Mouse (Mus musculus) cerebellum, adult 9-10 months (tissue): Measurements from ENCODE around the gene Fnbp1.

Experiments
- DNase-seq: peaks from one replicate; pipeline ENCODE4 v3.0.0; 2022

Gene Fnbp1

DNA sequence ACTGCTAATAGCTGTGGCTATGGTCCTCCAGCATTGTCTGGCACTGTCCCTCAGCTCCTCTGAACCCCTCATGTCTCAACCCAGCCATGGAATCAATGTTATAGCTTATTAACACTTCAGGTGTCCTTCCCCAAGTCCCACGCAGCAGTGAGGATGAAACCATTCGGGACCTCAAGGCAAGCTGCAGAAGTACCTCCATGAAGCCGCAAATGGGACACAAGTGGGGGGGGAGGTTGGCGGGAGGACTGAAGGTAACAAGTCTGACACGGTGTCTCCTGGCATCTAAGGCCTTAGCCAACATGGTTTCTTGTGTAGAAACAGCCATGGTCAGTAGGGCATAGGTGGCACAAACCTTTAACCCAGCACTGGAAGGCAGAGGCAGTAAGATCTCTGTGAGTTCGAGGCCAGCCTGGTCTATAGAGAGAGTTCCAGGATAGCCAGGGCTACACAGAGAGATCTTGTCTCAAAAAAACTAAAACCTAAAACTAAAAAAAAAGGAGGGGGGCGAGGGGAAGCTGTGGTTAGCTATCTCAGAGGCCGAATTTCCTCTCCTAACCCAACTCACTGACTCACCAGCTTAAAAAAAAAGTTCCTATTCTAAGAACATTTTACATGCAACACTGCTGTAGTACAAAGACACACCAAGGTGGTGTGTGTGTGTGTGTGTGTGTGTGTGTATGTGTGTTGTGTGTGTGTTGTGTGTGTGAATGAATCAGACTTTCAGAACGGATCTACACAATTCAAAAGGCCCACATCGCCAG is 79.8 kb downstream of the Fnbp1 start:
- DNase-seq, result no peak

GRCm38 (mm10) chr2:31060787-31061730 is 80.7 kb downstream of the Fnbp1 start:
- peak; percentile 96 for DNase-seq

- no peak for DNase-seq
Measured at GRCm38 (mm10) chr2:31060271-31060670, 81.5 kb downstream of the Fnbp1 start.

DNA sequence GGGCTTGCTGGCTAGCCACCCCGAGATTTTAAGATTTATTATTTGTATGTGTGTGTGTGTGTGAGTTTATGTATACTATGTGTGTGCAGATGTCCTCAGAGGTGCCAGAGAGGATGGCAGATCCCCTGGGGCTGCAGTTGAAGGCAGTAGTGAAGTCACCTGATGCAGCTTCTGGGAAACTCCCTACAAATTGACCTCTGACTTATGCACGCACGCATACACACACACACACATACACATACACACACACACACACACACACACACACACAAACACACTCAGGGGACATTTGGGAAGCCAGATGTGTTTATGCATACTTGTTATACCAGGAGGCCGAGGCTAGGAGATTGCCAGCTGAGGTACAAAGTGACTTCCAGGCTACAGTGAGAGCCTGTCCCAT is 83.4 kb downstream of the Fnbp1 start:
- DNase-seq, result no peak

DNA sequence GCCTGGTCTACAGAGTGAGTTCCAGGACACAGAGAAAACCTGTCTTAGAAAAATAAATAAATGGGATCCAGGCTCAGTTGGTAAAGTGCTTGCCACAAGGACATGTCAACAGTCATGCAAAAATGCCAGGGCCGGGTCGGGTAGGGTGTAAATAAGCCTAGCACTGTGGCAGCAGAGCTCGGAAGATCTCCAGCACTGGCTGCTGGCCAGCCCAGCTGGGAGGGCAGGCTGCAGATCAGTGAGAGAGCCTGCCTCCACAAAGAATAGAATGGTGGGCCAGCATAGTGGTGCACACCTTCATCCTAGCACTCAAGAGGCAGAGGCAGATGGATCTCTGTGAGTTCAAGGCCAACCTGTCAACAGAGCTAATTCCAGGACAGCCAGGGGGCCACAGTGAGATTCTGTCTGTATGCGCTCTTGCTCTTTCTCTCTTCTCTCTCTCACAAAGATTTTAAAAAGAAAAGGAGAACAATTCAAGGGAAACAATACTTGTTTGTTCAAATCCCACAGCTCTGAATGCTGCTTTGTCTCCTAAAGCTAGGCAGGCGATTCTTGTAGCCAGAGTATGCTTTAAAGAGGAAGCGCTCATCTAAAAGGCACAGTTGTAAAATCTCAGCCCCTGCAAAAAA is 84.1 kb downstream of the Fnbp1 start:
- DNase-seq, result peak; percentile 81

DNA sequence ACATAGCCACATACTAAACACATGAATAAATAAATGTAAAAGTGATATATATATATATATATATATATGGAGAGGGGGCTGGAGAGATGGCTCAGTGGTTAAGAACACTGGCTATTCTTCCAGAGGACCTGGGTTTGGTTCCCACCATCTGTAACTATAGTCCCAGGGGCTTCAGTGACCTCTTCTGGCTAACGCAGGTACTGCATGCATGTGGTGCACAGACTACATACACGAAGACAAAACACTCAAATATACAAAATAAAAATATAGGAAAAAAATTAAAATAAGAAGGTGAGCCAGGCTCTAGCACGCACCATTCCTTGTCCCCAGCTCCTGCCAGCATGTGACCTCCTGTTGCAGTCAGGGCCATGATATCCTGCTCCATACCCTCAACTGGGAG is 85.7 kb downstream of the Fnbp1 start:
- DNase-seq, result no peak

GRCm38 (mm10) chr2:31053851-31054340 is 87.9 kb downstream of the Fnbp1 start:
- DNase-seq, result no peak

GRCm38 (mm10) chr2:31053426-31053825 is 88.4 kb downstream of the Fnbp1 start:
- DNase-seq, result no peak

DNA sequence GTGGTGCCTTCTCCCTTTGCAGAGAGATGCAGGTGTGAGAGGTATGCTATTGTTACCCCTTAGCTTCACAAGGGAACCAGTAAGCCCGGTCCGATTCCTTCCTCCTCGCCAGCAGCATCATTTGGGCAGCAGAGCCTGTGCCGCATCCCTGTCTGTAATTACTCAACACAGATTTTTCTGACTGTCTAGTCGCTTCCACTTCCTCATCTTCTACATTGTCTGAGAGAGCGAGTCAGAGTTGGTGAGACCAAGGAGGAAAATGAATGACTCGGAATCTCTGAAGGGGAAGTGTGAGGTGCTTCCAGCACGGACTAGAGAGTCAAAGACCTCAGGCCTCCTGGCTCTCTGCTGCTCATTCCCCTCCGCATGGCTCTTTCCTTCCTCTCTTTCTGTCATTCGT is 89.4 kb downstream of the Fnbp1 start:
- DNase-seq, result no peak

GRCm38 (mm10) chr2:31048037-31048436 is 93.8 kb downstream of the Fnbp1 start:
- DNase-seq, result no peak

- no peak for DNase-seq
Measured at GRCm38 (mm10) chr2:31043856-31044255, 98.0 kb downstream of the Fnbp1 start.

DNA sequence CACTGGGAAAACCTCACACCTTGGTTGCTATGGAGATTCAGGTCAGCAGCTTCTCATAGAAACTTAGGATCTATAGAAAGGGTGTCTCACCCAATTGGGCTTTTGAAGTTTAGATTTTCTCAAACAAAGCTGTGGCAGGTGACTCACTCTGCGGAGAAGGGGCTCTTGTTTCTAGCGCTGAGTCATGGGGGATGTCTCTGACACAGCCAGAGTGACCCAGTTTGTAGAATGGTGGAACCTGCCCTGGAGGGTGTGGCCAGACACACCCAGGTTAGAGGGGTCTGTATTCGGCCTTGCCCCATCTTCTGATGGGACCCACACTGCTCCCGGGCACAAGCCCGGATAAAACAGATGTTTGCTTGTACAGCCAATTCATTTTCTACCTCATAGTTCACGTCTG is 98.9 kb downstream of the Fnbp1 start:
- DNase-seq, result no peak

GRCm38 (mm10) chr2:31041386-31041785 is 100.4 kb downstream of the Fnbp1 start:
- peak; percentile 51 for DNase-seq

GRCm38 (mm10) chr2:31040487-31040886 is 101.3 kb downstream of the Fnbp1 start:
- DNase-seq, result no peak

GRCm38 (mm10) chr2:31040043-31040442 is 101.8 kb downstream of the Fnbp1 start:
- no peak for DNase-seq

DNA sequence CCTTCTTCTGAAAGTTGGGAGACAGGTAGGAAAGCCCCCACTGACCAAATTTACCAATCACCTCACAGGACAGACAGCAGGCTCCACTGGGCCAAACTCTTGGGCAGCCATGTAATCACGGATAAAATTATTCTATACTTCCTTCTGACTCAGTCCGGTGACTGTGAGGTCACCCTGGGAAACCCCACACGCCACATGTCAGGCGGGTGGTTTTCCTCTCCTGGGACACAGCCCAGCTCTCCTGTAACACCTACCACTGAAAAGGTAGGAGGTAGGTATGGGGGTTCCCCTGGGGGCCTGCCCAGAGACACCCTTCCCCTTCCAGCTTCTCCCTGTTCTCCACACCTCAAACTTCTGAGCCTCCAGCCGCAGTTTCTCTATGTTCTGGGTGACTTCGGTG is 105.0 kb downstream of the Fnbp1 start:
- no peak for DNase-seq

DNA sequence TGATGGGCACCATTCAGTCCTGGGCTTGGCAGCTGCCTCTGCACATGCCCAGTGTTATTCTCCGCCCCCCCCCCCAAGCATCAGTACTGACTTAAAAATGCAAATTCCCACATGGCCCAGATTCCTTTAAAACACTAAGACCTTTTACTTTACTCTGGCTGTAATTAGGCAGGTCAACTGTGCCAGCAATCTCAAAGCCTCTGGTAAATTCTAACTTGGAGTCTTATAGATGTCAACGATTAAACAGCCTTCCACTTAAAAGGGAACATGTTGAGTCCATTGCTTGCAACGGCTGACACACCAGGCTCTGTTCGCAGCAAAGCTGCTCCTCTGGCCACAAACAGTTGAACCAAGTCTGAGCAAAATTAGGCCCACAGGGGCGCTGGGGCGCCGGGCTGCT is 109.8 kb downstream of the Fnbp1 start:
- DNase-seq, result no peak

GRCm38 (mm10) chr2:31026642-31027041 is 115.2 kb downstream of the Fnbp1 start:
- no peak for DNase-seq

- no peak for DNase-seq
Measured at GRCm38 (mm10) chr2:31025458-31025857, 116.3 kb downstream of the Fnbp1 start.

DNA sequence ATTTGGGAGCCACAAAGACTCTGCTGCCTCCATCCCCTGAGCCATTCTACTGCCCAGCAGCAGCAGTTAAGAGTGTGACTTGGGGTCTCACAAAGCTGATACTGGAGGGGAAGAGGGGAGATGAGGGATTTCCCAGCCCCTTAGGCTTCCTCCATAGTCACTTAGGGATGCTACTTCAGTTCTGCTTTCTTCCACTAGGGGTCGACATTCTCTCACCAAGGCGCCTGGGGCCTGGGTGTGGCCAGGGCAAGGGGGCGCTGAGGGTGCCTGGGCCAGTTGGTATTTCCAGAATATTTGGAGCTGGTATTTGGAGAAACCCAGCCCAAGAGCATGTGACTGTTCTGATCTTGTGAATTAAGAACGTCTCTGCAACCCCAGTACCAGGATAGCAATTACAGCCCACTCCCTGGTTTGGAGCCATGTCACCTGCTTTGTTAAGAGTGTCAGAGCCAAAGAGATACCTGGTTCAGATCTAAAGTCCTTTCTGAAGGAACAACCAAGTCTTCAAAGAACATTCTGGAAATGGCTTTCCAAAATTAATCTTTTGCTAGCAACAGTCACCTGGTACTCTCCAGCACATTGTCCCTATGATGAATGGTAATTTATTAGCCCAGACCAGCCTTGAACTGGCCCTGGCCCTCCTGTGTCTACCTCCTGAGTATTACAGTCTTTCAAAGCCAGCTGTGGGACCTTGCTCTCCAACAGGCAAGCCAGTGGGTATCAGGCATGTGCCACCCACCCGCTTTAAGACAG is 117.0 kb downstream of the Fnbp1 start:
- peak; percentile 87 for DNase-seq

- no peak for DNase-seq
Measured at GRCm38 (mm10) chr2:31023940-31024339, 117.9 kb downstream of the Fnbp1 start.

GRCm38 (mm10) chr2:31020202-31020601 is 121.6 kb downstream of the Fnbp1 start:
- peak; percentile 65 for DNase-seq

GRCm38 (mm10) chr2:31019011-31019410 is 122.8 kb downstream of the Fnbp1 start:
- DNase-seq, result peak; percentile 76
